Mouse (Mus musculus): ENCODE measurements around the gene Cisd3. TPM values are rescaled to one million over a fixed set of nuclear protein-coding genes. Genes with fewer than 3 reads are reported as not detected.
"Not testable (repeated sequence)": the region's sequence is repeated elsewhere in the genome, so short reads cannot be mapped to it uniquely, and the experiment has no call there.

Cisd3 gene
- polyA plus RNA-seq, 1 experiment from 2014 or later, result 20.8 TPM

GRCm38 (mm10) chr11:97654210-97654609, 31.4 kb upstream of the Cisd3 start:
- Histone ChIP-seq H3K4me2 (replicated peaks; ENCODE audit: low read depth, low read length) (no peak overlapping the region), H3K9ac (replicated peaks; ENCODE audit: low read depth, low read length) (no peak overlapping the region), H3K27ac (ENCODE audit: low read length) (no peak overlapping the region), H3K4me3 (ENCODE audit: low read depth, low read length) (no peak overlapping the region), H3K36me3 (ENCODE audit: control insufficient read depth, insufficient read depth, low read length) (no peaks in the 10 kb centered on the region), H3K27me3 (ENCODE audit: control insufficient read depth, insufficient read depth, low read length) (no peaks in the 10 kb centered on the region), H3K4me1 (ENCODE audit: control insufficient read depth, insufficient read depth, low read length) (0 out of 2 replicates have a peak, but pooled peaks cover 6% of the 10 kb centered on the region), H3K9me3 (ENCODE audit: control insufficient read depth, low read depth, low read length) (no peaks in the 10 kb centered on the region)
- WGBS, result 90% methylated on average over 2 of the region's 2 CpGs
- ATAC-seq (ENCODE audit: insufficient number of reproducible peaks, insufficient read depth, low FRiP score, low read depth), result no peak

- H3K4me1 ChIP-seq (ENCODE audit: control insufficient read depth, insufficient read depth, low read length), result peaks cover 20% of the 10 kb centered on the region; the same call in 1 of the 2 replicates
- H3K9me3 ChIP-seq (ENCODE audit: control insufficient read depth, low read depth, low read length), result no peaks in the 10 kb centered on the region
- no peaks in the 10 kb centered on the region for H3K36me3 ChIP-seq (ENCODE audit: control insufficient read depth, insufficient read depth, low read length)
- H3K9ac ChIP-seq (replicated peaks; ENCODE audit: low read depth, low read length), result no peak overlapping the region
- H3K27ac ChIP-seq (ENCODE audit: low read length), result no peak overlapping the region
- no peaks in the 10 kb centered on the region for H3K27me3 ChIP-seq (ENCODE audit: control insufficient read depth, insufficient read depth, low read length)
- H3K4me3 ChIP-seq (ENCODE audit: low read depth, low read length), result no peak overlapping the region
- ATAC-seq (ENCODE audit: insufficient number of reproducible peaks, insufficient read depth, low FRiP score, low read depth), result no peak
- no peak overlapping the region for H3K4me2 ChIP-seq (replicated peaks; ENCODE audit: low read depth, low read length)
- WGBS, result 76% methylated on average over 14 of the region's 14 CpGs
Observed at GRCm38 (mm10) chr11:97656269-97656971, 29.2 kb upstream of the Cisd3 start.

- no peak overlapping the region for H3K27ac ChIP-seq (ENCODE audit: low read length)
- 35% methylated on average over 5 of the region's 6 CpGs for WGBS
- no peak for ATAC-seq (ENCODE audit: insufficient number of reproducible peaks, insufficient read depth, low FRiP score, low read depth)
Observed at GRCm38 (mm10) chr11:97657184-97657945, 28.3 kb upstream of the Cisd3 start.

GRCm38 (mm10) chr11:97657967-97658366, 27.7 kb upstream of the Cisd3 start:
- H3K27me3 ChIP-seq (ENCODE audit: control insufficient read depth, insufficient read depth, low read length), result not testable (repeated sequence)

More at GRCm38 (mm10) chr11:97657184-97657945, 28.3 kb upstream of the Cisd3 start:
- Histone ChIP-seq H3K4me1 (ENCODE audit: control insufficient read depth, insufficient read depth, low read length) (peaks cover 30% of the 10 kb centered on the region; the same call in 1 of the 2 replicates), H3K4me2 (replicated peaks; ENCODE audit: low read depth, low read length) (no peak overlapping the region), H3K36me3 (ENCODE audit: control insufficient read depth, insufficient read depth, low read length) (no peaks in the 10 kb centered on the region), H3K27me3 (ENCODE audit: control insufficient read depth, insufficient read depth, low read length) (no peaks in the 10 kb centered on the region), H3K9me3 (ENCODE audit: control insufficient read depth, low read depth, low read length) (no peaks in the 10 kb centered on the region), H3K4me3 (ENCODE audit: low read depth, low read length) (no peak overlapping the region), H3K9ac (replicated peaks; ENCODE audit: low read depth, low read length) (no peak overlapping the region)

GRCm38 (mm10) chr11:97658751-97659266, 26.8 kb upstream of the Cisd3 start:
- Histone ChIP-seq H3K4me2 (replicated peaks; ENCODE audit: low read depth, low read length) (peak overlapping the region; percentile 89; the same call in 1 of the 2 replicates), H3K4me1 (ENCODE audit: control insufficient read depth, insufficient read depth, low read length) (peaks cover 30% of the 10 kb centered on the region; the same call in 1 of the 2 replicates), H3K27ac (ENCODE audit: low read length) (no peak overlapping the region), H3K9me3 (ENCODE audit: control insufficient read depth, low read depth, low read length) (no peaks in the 10 kb centered on the region), H3K27me3 (ENCODE audit: control insufficient read depth, insufficient read depth, low read length) (no peaks in the 10 kb centered on the region), H3K9ac (replicated peaks; ENCODE audit: low read depth, low read length) (0 out of 2 replicates have a peak overlapping the region, but pooled peaks have one; percentile 86), H3K36me3 (ENCODE audit: control insufficient read depth, insufficient read depth, low read length) (no peaks in the 10 kb centered on the region), H3K4me3 (ENCODE audit: low read depth, low read length) (no peak overlapping the region; the same call in 1 of the 2 replicates)
- ATAC-seq (ENCODE audit: insufficient number of reproducible peaks, insufficient read depth, low FRiP score, low read depth), result no peak
- WGBS, result 52% methylated on average over 11 of the region's 11 CpGs

More at GRCm38 (mm10) chr11:97657967-97658366, 27.7 kb upstream of the Cisd3 start:
- not testable (repeated sequence) for H3K4me3 ChIP-seq (ENCODE audit: low read depth, low read length); H3K4me2 ChIP-seq (replicated peaks; ENCODE audit: low read depth, low read length); H3K9me3 ChIP-seq (ENCODE audit: control insufficient read depth, low read depth, low read length); H3K9ac ChIP-seq (replicated peaks; ENCODE audit: low read depth, low read length); H3K27ac ChIP-seq (ENCODE audit: low read length); ATAC-seq (ENCODE audit: insufficient number of reproducible peaks, insufficient read depth, low FRiP score, low read depth); H3K36me3 ChIP-seq (ENCODE audit: control insufficient read depth, insufficient read depth, low read length)
- H3K4me1 ChIP-seq (ENCODE audit: control insufficient read depth, insufficient read depth, low read length), result peaks cover 30% of the 10 kb centered on the region; the same call in 1 of the 2 replicates
- WGBS, result 90% methylated on average over 6 of the region's 6 CpGs

- Histone ChIP-seq H3K9ac (replicated peaks; ENCODE audit: low read depth, low read length) (peak overlapping the region; percentile 86), H3K27me3 (ENCODE audit: control insufficient read depth, insufficient read depth, low read length) (no peaks in the 10 kb centered on the region), H3K9me3 (ENCODE audit: control insufficient read depth, low read depth, low read length) (no peaks in the 10 kb centered on the region), H3K4me3 (ENCODE audit: low read depth, low read length) (peak overlapping the region; percentile 70), H3K36me3 (ENCODE audit: control insufficient read depth, insufficient read depth, low read length) (no peaks in the 10 kb centered on the region), H3K4me2 (replicated peaks; ENCODE audit: low read depth, low read length) (peak overlapping the region; percentile 89), H3K27ac (ENCODE audit: low read length) (peak overlapping the region; percentile 61; the same call in 1 of the 2 replicates), H3K4me1 (ENCODE audit: control insufficient read depth, insufficient read depth, low read length) (peaks cover 32% of the 10 kb centered on the region; the same call in 1 of the 2 replicates)
- ATAC-seq (ENCODE audit: insufficient number of reproducible peaks, insufficient read depth, low FRiP score, low read depth), result no peak
- 9% methylated on average over 13 of the region's 13 CpGs for WGBS
Observed at GRCm38 (mm10) chr11:97659267-97659989, 26.2 kb upstream of the Cisd3 start.

- H3K9ac ChIP-seq (replicated peaks; ENCODE audit: low read depth, low read length), result peak overlapping the region; percentile 86
- H3K27ac ChIP-seq (ENCODE audit: low read length), result peak overlapping the region; percentile 61; the same call in 1 of the 2 replicates
- H3K36me3 ChIP-seq (ENCODE audit: control insufficient read depth, insufficient read depth, low read length), result no peaks in the 10 kb centered on the region
- peak overlapping the region; percentile 89 for H3K4me2 ChIP-seq (replicated peaks; ENCODE audit: low read depth, low read length)
- peak; percentile 80 for ATAC-seq (ENCODE audit: insufficient number of reproducible peaks, insufficient read depth, low FRiP score, low read depth)
- peak overlapping the region; percentile 70 for H3K4me3 ChIP-seq (ENCODE audit: low read depth, low read length)
- no peaks in the 10 kb centered on the region for H3K9me3 ChIP-seq (ENCODE audit: control insufficient read depth, low read depth, low read length)
- H3K27me3 ChIP-seq (ENCODE audit: control insufficient read depth, insufficient read depth, low read length), result no peaks in the 10 kb centered on the region
- under 1% methylated on average over 58 of the region's 78 CpGs for WGBS
- peaks cover 39% of the 10 kb centered on the region for H3K4me1 ChIP-seq (ENCODE audit: control insufficient read depth, insufficient read depth, low read length)
Observed at GRCm38 (mm10) chr11:97659990-97660714, 25.5 kb upstream of the Cisd3 start.
